Mouse (Mus musculus): ENCODE measurements around the gene Kcnj14.

Gene Kcnj14

GRCm38 (mm10) chr7:45824598-45824997, at the start of gene Kcnj14:
TSS of gene Kcnj14 (minus strand) at chr7:45824782.
- no peak for DNase-seq

GRCm38 (mm10) chr7:45873061-45873947, 48.7 kb upstream of the Kcnj14 start:
- DNase-seq = peak; percentile 73

GRCm38 (mm10) chr7:45872624-45873023, 48.0 kb upstream of the Kcnj14 start, which contains the start of gene Kdelr1:
TSS of gene Kdelr1 (plus strand) at chr7:45872772.
- peak; percentile 92 for DNase-seq

GRCm38 (mm10) chr7:45870282-45871058, 45.9 kb upstream of the Kcnj14 start:
- no peak for DNase-seq

GRCm38 (mm10) chr7:45869787-45870186, 45.2 kb upstream of the Kcnj14 start:
- no peak for DNase-seq

GRCm38 (mm10) chr7:45869107-45869670, 44.6 kb upstream of the Kcnj14 start:
- no peak for DNase-seq

GRCm38 (mm10) chr7:45867871-45868270, 43.3 kb upstream of the Kcnj14 start:
- no peak for DNase-seq

- peak; percentile 96 for DNase-seq
These were observed 41.6 kb upstream of the Kcnj14 start for GRCm38 (mm10) chr7:45865925-45866910.

- no peak for DNase-seq
These were observed 39.9 kb upstream of the Kcnj14 start for GRCm38 (mm10) chr7:45864435-45864834.

GRCm38 (mm10) chr7:45862804-45863203, 38.2 kb upstream of the Kcnj14 start:
- no peak for DNase-seq

- DNase-seq = no peak
These were observed 34.4 kb upstream of the Kcnj14 start for GRCm38 (mm10) chr7:45859008-45859407.

- peak; percentile 14 for DNase-seq
These were observed 32.6 kb upstream of the Kcnj14 start for GRCm38 (mm10) chr7:45856950-45857901.

- no peak for DNase-seq
These were observed 28.5 kb upstream of the Kcnj14 start for GRCm38 (mm10) chr7:45853089-45853488.

GRCm38 (mm10) chr7:45850661-45851060, 26.1 kb upstream of the Kcnj14 start:
- no peak for DNase-seq

GRCm38 (mm10) chr7:45848447-45849027, 24.0 kb upstream of the Kcnj14 start:
- DNase-seq = no peak

GRCm38 (mm10) chr7:45842950-45843744, 18.6 kb upstream of the Kcnj14 start:
- DNase-seq = no peak

GRCm38 (mm10) chr7:45833924-45834323, 9.3 kb upstream of the Kcnj14 start:
- no peak for DNase-seq

- DNase-seq = no peak
These were observed 8.7 kb upstream of the Kcnj14 start for GRCm38 (mm10) chr7:45833148-45833790.

- DNase-seq = no peak
These were observed 7.8 kb upstream of the Kcnj14 start for GRCm38 (mm10) chr7:45832428-45832827.

Measured in kidney, postnatal 14 days (tissue).